Mouse (Mus musculus): Measurements from ENCODE around the gene Gtf2h1.

DNA sequence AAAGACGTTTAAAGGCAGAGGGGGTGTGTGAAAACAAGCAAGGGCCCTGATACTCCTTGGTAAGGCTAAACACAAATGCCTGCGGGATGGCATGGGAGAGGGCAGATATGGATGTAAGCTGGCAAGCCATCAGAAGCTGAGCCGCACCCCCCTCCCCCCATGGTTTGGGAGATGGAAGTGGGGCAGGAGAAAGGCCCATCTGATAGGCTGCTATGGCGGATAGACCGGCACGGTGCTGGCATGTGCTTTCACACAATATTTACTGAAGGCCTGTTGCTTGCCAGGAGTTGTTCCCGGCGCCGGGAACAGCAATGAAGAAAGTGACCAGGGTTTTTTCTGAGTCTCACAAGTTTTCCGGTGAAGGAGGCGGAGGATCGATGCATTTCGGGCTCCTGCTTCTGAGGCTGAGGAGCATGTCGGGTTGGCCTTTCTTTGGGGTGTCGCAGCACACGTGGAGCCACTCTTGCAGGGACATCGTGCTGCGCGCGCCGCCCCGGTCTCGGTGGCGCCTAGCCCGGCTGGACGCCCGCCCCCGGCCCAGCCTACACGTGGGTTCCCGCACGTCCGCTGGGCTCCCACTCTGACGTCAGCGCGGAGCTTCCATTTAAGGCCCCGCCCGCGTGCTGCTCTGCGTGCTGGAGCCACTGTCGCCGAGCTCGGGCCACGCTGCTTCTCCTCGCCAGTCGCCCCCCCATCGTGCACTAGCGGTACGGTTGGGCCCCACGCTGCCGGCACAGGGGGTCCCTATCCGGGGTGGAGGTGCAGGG lies 49.5 kb downstream of the Gtf2h1 start:
- no peak for TF ChIP-seq CTCF (IDR thresholded peaks at IDR 0.05; ENCODE audit: low read depth)
- 0 out of 2 replicates have a peak, but pooled peaks have one; percentile 25 for TF ChIP-seq EP300 (IDR thresholded peaks at IDR 0.05; ENCODE audit: low read depth)
